Mouse (Mus musculus) stomach, embryonic 16.5 days (tissue): ENCODE measurements at regions not wholly inside any gene's neighbourhood (a gene's known extent, or its start where the extent isn't known, plus 50 kb on each side); places are given as distances from the start of the nearest gene placed in this dataset.
"Not testable (repeated sequence)": the region's sequence is repeated elsewhere in the genome, so short reads cannot be mapped to it uniquely, and the experiment has no call there.

Source experiments
- ATAC-seq: fragments of 200-750 bp; cut with Nextera tagmentation; 2 replicates; pipeline ENCODE4 v1.8.0; 2017; ENCODE audit warnings: moderate number of reproducible peaks, moderate TSS enrichment; ENCODE audit not compliant: insufficient read depth, low FRiP score
- H3K27ac ChIP-seq: fragments of 300-500 bp; sonication (generic); 2 replicates; pipeline ENCODE4 v1.5.1; 2014; ENCODE audit warnings: low read length
- H3K27me3 ChIP-seq: fragments of 300-500 bp; sonication (generic); 2 replicates; pipeline ENCODE4 v1.6.1; 2014; ENCODE audit warnings: low read length, control low read depth, mixed read lengths; ENCODE audit not compliant: control insufficient read depth, insufficient read depth
- H3K36me3 ChIP-seq: fragments of 300-500 bp; sonication (generic); 2 replicates; pipeline ENCODE4 v1.6.1; 2014; ENCODE audit warnings: low read length; ENCODE audit not compliant: control insufficient read depth, insufficient read depth
- H3K4me1 ChIP-seq: fragments of 300-500 bp; sonication (generic); 2 replicates; pipeline ENCODE4 v1.6.1; 2014; ENCODE audit warnings: low read length, control low read depth, mixed read lengths; ENCODE audit not compliant: control insufficient read depth, insufficient read depth
- H3K4me2 ChIP-seq: fragments of 300-500 bp; sonication (generic); 2 replicates; pipeline ENCODE4 v1.6.1; 2014; ENCODE audit warnings: low read depth, low read length, mixed read lengths
- H3K4me3 ChIP-seq: fragments of 300-500 bp; sonication (generic); replicated peaks from 2 replicates; pipeline ENCODE4 v1.5.1; 2014; ENCODE audit warnings: mild to moderate bottlenecking, low read length
- H3K9ac ChIP-seq: fragments of 300-500 bp; sonication (generic); 2 replicates; pipeline ENCODE4 v1.6.1; 2014; ENCODE audit warnings: low read length
- H3K9me3 ChIP-seq: fragments of 300-500 bp; sonication (generic); replicated peaks from 2 replicates; pipeline ENCODE4 v1.6.1; 2016; ENCODE audit warnings: low read length, control low read depth; ENCODE audit not compliant: control insufficient read depth
- WGBS: fragments of 180-500 bp; shearing (Covaris S2); extraction: QIAGEN DNeasy Blood & Tissue Kit; methylation state at CpG from one replicate; pipeline ENCODE4 v1.1.7; 2014; 5-methylcytosine and 5-hydroxymethylcytosine counted together

DNA sequence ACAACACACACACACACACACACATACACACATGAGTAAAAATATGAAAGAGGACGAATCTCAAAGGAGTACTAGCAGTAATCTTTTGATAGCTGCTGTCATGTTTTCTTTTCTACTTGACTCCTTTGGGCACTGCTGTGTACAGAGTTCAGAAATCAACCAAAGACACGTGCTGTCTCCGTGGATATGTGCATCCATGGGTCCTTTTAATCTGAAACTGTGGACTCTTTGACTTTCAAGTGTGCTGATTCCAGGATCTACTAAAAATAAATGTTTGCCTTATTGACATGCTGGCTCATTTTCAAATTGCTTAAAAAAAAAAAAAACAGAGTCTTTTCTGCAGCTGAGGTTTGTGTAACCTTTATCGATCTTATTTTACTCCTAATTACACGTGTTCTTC is 343.1 kb upstream of the Clnk start:
- no peaks in the 10 kb centered on the region for H3K9me3 ChIP-seq
- no peaks in the 10 kb centered on the region for H3K27me3 ChIP-seq
- H3K4me1 ChIP-seq: no peaks in the 10 kb centered on the region
- no peak overlapping the region for H3K4me2 ChIP-seq
- no peak overlapping the region for H3K4me3 ChIP-seq
- H3K36me3 ChIP-seq: no peaks in the 10 kb centered on the region
- H3K9ac ChIP-seq: no peak overlapping the region
- no peak overlapping the region for H3K27ac ChIP-seq
- ATAC-seq: no peak
- 75% methylated on average over 5 of the region's 5 CpGs for WGBS

DNA sequence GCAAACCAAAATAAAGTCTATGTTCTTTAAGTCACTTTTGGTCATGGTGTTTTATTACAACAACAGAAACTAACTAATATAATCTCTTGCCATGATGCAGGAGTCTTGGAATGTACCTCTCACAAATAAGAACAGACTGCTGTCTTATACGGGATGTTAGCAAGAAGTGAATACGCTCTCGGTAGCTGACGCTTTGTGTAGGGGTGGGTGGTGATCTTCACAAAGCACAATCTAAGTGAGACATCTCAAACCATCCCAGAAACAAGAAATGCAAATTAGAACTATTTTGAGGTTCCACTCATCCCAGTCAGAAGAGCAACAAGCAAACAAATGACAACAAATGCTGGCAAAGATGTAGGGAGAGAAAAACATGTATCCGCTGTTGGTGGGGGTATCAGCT is 339.7 kb upstream of the Clnk start:
- Histone ChIP-seq H3K4me3 (no peak overlapping the region), H3K27ac (no peak overlapping the region), H3K4me2 (no peak overlapping the region), H3K27me3 (no peaks in the 10 kb centered on the region), H3K36me3 (no peaks in the 10 kb centered on the region), H3K9me3 (no peaks in the 10 kb centered on the region), H3K9ac (no peak overlapping the region), H3K4me1 (no peaks in the 10 kb centered on the region)
- ATAC-seq: no peak
- 91% methylated on average over 5 of the region's 5 CpGs for WGBS

GRCm38 (mm10) chr5:39215016-39215415 is 338.4 kb upstream of the Clnk start:
- Histone ChIP-seq H3K4me3 (no peak overlapping the region), H3K36me3 (no peaks in the 10 kb centered on the region), H3K9ac (no peak overlapping the region), H3K9me3 (no peaks in the 10 kb centered on the region), H3K27me3 (no peaks in the 10 kb centered on the region), H3K4me1 (no peaks in the 10 kb centered on the region), H3K27ac (no peak overlapping the region), H3K4me2 (no peak overlapping the region)
- ATAC-seq: no peak
- 61% methylated on average over 3 of the region's 3 CpGs for WGBS

DNA sequence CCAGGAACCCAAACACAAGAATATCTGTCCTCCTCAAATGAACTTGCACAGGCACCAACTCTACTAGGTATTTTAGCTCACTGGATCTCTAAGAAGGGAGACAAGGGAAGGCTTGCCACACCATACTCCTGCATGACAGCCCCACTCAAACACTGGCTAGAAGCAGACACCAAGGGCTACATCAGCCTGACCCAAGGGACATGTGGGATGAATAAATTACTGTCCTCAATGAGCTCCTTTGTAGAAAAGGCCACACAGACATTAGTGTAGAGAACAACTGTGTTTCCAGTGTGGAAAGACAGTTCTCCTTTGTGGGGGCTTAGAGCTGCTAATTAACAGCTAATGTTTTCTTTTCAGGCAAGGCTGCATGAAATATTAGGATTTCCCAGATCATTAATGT is 335.9 kb upstream of the Clnk start:
- no peak for ATAC-seq
- Histone ChIP-seq H3K27me3 (no peaks in the 10 kb centered on the region), H3K27ac (no peak overlapping the region)

DNA sequence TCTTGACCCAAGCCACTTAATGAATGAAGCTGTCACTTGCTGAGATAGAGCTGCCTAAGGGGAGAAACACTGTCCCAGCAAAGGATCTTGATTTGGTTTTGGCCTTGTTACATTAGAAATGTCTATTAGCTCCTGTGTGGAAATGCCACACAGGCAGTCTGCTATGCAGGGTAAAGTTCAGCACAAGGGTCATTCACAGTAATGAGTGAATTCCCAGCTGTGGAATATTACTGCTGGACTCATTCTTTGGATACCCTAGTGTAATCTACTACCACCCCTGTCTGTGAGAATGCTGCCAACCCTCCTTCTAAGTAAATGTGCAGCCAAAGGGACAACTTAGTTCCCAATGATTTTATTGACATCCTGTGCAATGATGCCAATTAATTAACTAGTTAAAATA is 322.2 kb upstream of the Clnk start:
- Histone ChIP-seq H3K27ac (no peak overlapping the region), H3K9ac (no peak overlapping the region), H3K4me3 (no peak overlapping the region), H3K27me3 (no peaks in the 10 kb centered on the region), H3K4me2 (no peak overlapping the region), H3K9me3 (no peaks in the 10 kb centered on the region), H3K4me1 (no peaks in the 10 kb centered on the region), H3K36me3 (no peaks in the 10 kb centered on the region)
- no peak for ATAC-seq

More for the DNA sequence above, 335.9 kb upstream of the Clnk start:
- Histone ChIP-seq H3K9ac (no peak overlapping the region), H3K4me3 (no peak overlapping the region), H3K9me3 (no peaks in the 10 kb centered on the region), H3K4me2 (no peak overlapping the region), H3K4me1 (no peaks in the 10 kb centered on the region), H3K36me3 (no peaks in the 10 kb centered on the region)

GRCm38 (mm10) chr5:39191153-39191552 is 314.5 kb upstream of the Clnk start:
- not testable (repeated sequence) for H3K9ac ChIP-seq, ATAC-seq, H3K27me3 ChIP-seq, H3K36me3 ChIP-seq, H3K4me1 ChIP-seq, H3K4me3 ChIP-seq, H3K27ac ChIP-seq, H3K9me3 ChIP-seq, H3K4me2 ChIP-seq
- 89% methylated on average over 2 of the region's 4 CpGs for WGBS

- WGBS: 73% methylated on average over 2 of the region's 2 CpGs
- H3K36me3 ChIP-seq: no peaks in the 10 kb centered on the region
- no peak for ATAC-seq
These were observed 305.2 kb upstream of the Clnk start for GRCm38 (mm10) chr5:39181616-39182402.

DNA sequence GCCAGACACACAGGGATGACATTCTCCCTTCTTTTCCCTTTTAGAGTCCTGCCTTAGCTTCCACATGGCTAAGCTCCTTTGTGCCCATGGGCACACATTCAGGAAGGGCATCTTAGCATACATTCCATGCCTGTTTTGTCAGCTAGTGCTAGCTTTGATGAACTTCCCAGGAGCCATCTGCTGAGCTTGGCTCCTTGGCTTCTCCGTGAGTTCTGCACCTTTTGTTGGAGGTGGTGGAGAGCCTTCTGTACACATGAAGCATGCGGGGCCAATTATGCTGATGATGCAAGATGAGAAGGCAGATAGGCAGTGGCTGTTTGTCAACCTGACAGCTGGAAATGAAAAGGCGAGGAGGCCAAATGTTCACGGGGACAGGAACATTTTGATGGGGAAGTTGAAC is 304.4 kb upstream of the Clnk start:
- H3K9me3 ChIP-seq: no peaks in the 10 kb centered on the region
- H3K9ac ChIP-seq: no peak overlapping the region
- ATAC-seq: no peak
- H3K4me2 ChIP-seq: no peak overlapping the region
- no peak overlapping the region for H3K4me3 ChIP-seq
- no peak overlapping the region for H3K27ac ChIP-seq
- no peaks in the 10 kb centered on the region for H3K27me3 ChIP-seq
- no peaks in the 10 kb centered on the region for H3K4me1 ChIP-seq
- 39% methylated on average over 4 of the region's 4 CpGs for WGBS
- H3K36me3 ChIP-seq: no peaks in the 10 kb centered on the region

More at GRCm38 (mm10) chr5:39181616-39182402, 305.2 kb upstream of the Clnk start:
- Histone ChIP-seq H3K9ac (no peak overlapping the region), H3K9me3 (no peaks in the 10 kb centered on the region), H3K27ac (no peak overlapping the region), H3K27me3 (no peaks in the 10 kb centered on the region), H3K4me3 (no peak overlapping the region), H3K4me1 (no peaks in the 10 kb centered on the region), H3K4me2 (no peak overlapping the region)

- no peak for ATAC-seq
- 78% methylated on average over 2 of the region's 2 CpGs for WGBS
- no peak overlapping the region for H3K9ac ChIP-seq
- H3K27me3 ChIP-seq: no peaks in the 10 kb centered on the region
- no peak overlapping the region for H3K4me3 ChIP-seq
- H3K9me3 ChIP-seq: no peaks in the 10 kb centered on the region
- no peaks in the 10 kb centered on the region for H3K4me1 ChIP-seq
- no peak overlapping the region for H3K27ac ChIP-seq
- no peak overlapping the region for H3K4me2 ChIP-seq
- no peaks in the 10 kb centered on the region for H3K36me3 ChIP-seq
These were observed 301.3 kb upstream of the Clnk start for GRCm38 (mm10) chr5:39177891-39178290.
